Mouse (Mus musculus) gastrocnemius, postnatal 10 days (tissue): ENCODE measurements at regions not wholly inside any gene's neighbourhood (a gene's known extent, or its start where the extent isn't known, plus 50 kb on each side); places are given as distances from the start of the nearest gene placed in this dataset.
"Not testable (repeated sequence)": the region's sequence is repeated elsewhere in the genome, so short reads cannot be mapped to it uniquely, and the experiment has no call there.

Source experiments
- DNase-seq: peaks from one replicate; pipeline ENCODE4 v3.0.0; 2021; ENCODE audit warnings: mixed read lengths

- DNase-seq, result no peak
Measured at GRCm38 (mm10) chr8:78068087-78068910, 144.8 kb upstream of the Ttc29 start.

GRCm38 (mm10) chr8:78073821-78074220 lies 139.3 kb upstream of the Ttc29 start:
- no peak for DNase-seq

GRCm38 (mm10) chr8:78077122-78077521 lies 136.0 kb upstream of the Ttc29 start:
- no peak for DNase-seq

- DNase-seq, result not testable (repeated sequence)
Measured at GRCm38 (mm10) chr8:78081395-78081794, 131.7 kb upstream of the Ttc29 start.

- no peak for DNase-seq
Measured at GRCm38 (mm10) chr8:78083012-78083411, 130.1 kb upstream of the Ttc29 start.

GRCm38 (mm10) chr8:78086361-78086760 lies 126.7 kb upstream of the Ttc29 start:
- DNase-seq, result no peak

GRCm38 (mm10) chr8:78090382-78091122 lies 122.5 kb upstream of the Ttc29 start:
- DNase-seq, result no peak

- no peak for DNase-seq
Measured at GRCm38 (mm10) chr8:78096383-78096782, 116.7 kb upstream of the Ttc29 start.

GRCm38 (mm10) chr8:78098191-78098745 lies 114.8 kb upstream of the Ttc29 start:
- no peak for DNase-seq

GRCm38 (mm10) chr8:78099091-78099490 lies 114.0 kb upstream of the Ttc29 start:
- DNase-seq, result no peak

GRCm38 (mm10) chr8:78107339-78107738 lies 105.8 kb upstream of the Ttc29 start:
- no peak for DNase-seq

GRCm38 (mm10) chr8:78110003-78110649 lies 103.0 kb upstream of the Ttc29 start:
- no peak for DNase-seq

GRCm38 (mm10) chr8:78113105-78113504 lies 100.0 kb upstream of the Ttc29 start:
- DNase-seq, result no peak

GRCm38 (mm10) chr8:78114512-78114911 lies 98.6 kb upstream of the Ttc29 start:
- DNase-seq, result no peak

- no peak for DNase-seq
Measured at GRCm38 (mm10) chr8:78117191-78117590, 95.9 kb upstream of the Ttc29 start.

- DNase-seq, result no peak
Measured at GRCm38 (mm10) chr8:78118493-78118892, 94.6 kb upstream of the Ttc29 start.

- DNase-seq, result no peak
Measured at GRCm38 (mm10) chr8:78119682-78120081, 93.4 kb upstream of the Ttc29 start.

GRCm38 (mm10) chr8:78124248-78124647 lies 88.8 kb upstream of the Ttc29 start:
- peak; percentile 30 for DNase-seq

GRCm38 (mm10) chr8:78127852-78128251 lies 85.2 kb upstream of the Ttc29 start:
- peak; percentile 37 for DNase-seq

- no peak for DNase-seq
Measured at GRCm38 (mm10) chr8:78129061-78129460, 84.0 kb upstream of the Ttc29 start.

GRCm38 (mm10) chr8:78139514-78139913 lies 73.6 kb upstream of the Ttc29 start:
- DNase-seq, result not testable (repeated sequence)

GRCm38 (mm10) chr8:78147170-78147569 lies 65.9 kb upstream of the Ttc29 start:
- no peak for DNase-seq

GRCm38 (mm10) chr8:78148006-78148405 lies 65.1 kb upstream of the Ttc29 start:
- DNase-seq, result no peak
